Mouse (Mus musculus) kidney, postnatal 0 days (tissue): Measurements from ENCODE around the gene Rxrg. TPM values are rescaled to one million over a fixed set of nuclear protein-coding genes. Genes with fewer than 3 reads are reported as not detected.

Experiments
- ATAC-seq: fragments of 200-750 bp; cut with Nextera tagmentation; replicated peaks from 2 replicates; pipeline ENCODE4 v1.8.0; 2017; ENCODE audit warnings: low read depth, moderate number of reproducible peaks, moderate TSS enrichment, moderate library complexity; ENCODE audit not compliant: low FRiP score
- DNase-seq: peaks from one replicate; pipeline ENCODE4 v3.0.0-alpha.2; 2016; ENCODE audit warnings: low spot score
- H3K27ac ChIP-seq: fragments of 300-500 bp; sonication (generic); 2 replicates; pipeline ENCODE4 v1.5.1; 2014; ENCODE audit warnings: mild to moderate bottlenecking
- H3K27me3 ChIP-seq: fragments of 300-500 bp; sonication (generic); 2 replicates; pipeline ENCODE4 v1.6.1; 2014; ENCODE audit warnings: low read length, mixed read lengths; ENCODE audit not compliant: insufficient read depth
- H3K36me3 ChIP-seq: fragments of 300-500 bp; sonication (generic); 2 replicates; pipeline ENCODE4 v1.6.1; 2014; ENCODE audit warnings: low read length, mixed read lengths; ENCODE audit not compliant: insufficient read depth
- H3K4me1 ChIP-seq: fragments of 300-500 bp; sonication (generic); replicated peaks from 2 replicates; pipeline ENCODE4 v1.6.1; 2014; ENCODE audit warnings: antibody characterized with exemption, low read length, mixed read lengths; ENCODE audit not compliant: insufficient read depth
- H3K4me2 ChIP-seq: fragments of 300-500 bp; sonication (generic); 2 replicates; pipeline ENCODE4 v1.6.1; 2014; ENCODE audit warnings: mild to moderate bottlenecking, low read length, moderate library complexity, mixed read lengths
- H3K4me3 ChIP-seq: fragments of 300-500 bp; sonication (generic); replicated peaks from 2 replicates; pipeline ENCODE4 v1.5.1; 2014; ENCODE audit warnings: low read depth, low read length
- H3K9ac ChIP-seq: fragments of 300-500 bp; sonication (generic); 2 replicates; pipeline ENCODE4 v1.6.1; 2014; ENCODE audit warnings: low read depth, low read length
- H3K9me3 ChIP-seq: fragments of 300-500 bp; sonication (generic); replicated peaks from 2 replicates; pipeline ENCODE4 v1.6.1; 2016; ENCODE audit warnings: low read length, inconsistent platforms, mixed read lengths
- CTCF ChIP-seq: IDR thresholded peaks from 2 replicates; pipeline ENCODE4 v1.5.1; 2016; ENCODE audit warnings: antibody characterized with exemption, low read depth, mild to moderate bottlenecking, moderate library complexity
- WGBS: fragments of 180-500 bp; shearing (Covaris S2); extraction: QIAGEN DNeasy Blood & Tissue Kit; methylation state at CpG from one replicate; pipeline ENCODE4 v1.1.7; 2014; 5-methylcytosine and 5-hydroxymethylcytosine counted together
- polyA plus RNA-seq: library from polyadenylated mRNA; unstranded; fragments of >200 nt; fragmentation: Nextera tagmentation; extraction: Ambion mirVana; gene quantifications from 2 replicates; pipeline ENCODE4 v1.2.1, GENCODE M21; 2015

Gene Rxrg
- polyA plus RNA-seq, 1 experiment from 2014 or later = 0.55 TPM

- Histone ChIP-seq H3K4me2 (no peak overlapping the region), H3K27me3 (no peaks in the 10 kb centered on the region), H3K4me3 (no peak overlapping the region), H3K4me1 (no peaks in the 10 kb centered on the region), H3K36me3 (no peaks in the 10 kb centered on the region), H3K9me3 (no peaks in the 10 kb centered on the region), H3K27ac (no peak overlapping the region), H3K9ac (no peak overlapping the region)
- 50% methylated on average over 13 of the region's 13 CpGs for WGBS
- ATAC-seq (no peak), DNase-seq (peak; percentile 39)
- peak; percentile 65 for TF ChIP-seq CTCF
Observed at GRCm38 (mm10) chr1:167638053-167638452, 39.9 kb downstream of the Rxrg start.

DNA sequence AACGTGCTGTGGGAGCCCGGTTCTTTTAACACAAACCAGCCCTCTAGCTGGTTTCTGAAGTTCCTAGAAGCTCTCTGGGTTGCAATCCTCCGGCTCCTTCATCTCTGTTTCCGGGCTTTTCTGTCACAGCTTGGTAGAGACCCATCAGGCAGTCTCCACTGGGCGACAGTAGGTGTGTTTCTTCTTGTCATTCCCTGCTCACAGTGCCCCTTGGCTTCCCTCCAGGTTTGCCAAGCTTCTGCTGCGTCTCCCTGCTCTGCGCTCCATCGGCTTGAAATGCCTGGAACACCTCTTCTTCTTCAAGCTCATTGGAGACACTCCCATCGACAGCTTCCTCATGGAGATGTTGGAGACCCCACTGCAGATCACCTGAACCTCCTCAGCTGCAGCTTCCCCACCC, 40.7 kb downstream of the Rxrg start:
- 0 out of 2 replicates have a peak, but pooled peaks cover 3% of the 10 kb centered on the region for H3K27me3 ChIP-seq
- no peak overlapping the region for H3K9ac ChIP-seq
- 78% methylated on average over 9 of the region's 9 CpGs for WGBS
- H3K27ac ChIP-seq = no peak overlapping the region
- DNase-seq = no peak
- no peaks in the 10 kb centered on the region for H3K36me3 ChIP-seq
- no peak for TF ChIP-seq CTCF
- H3K4me3 ChIP-seq = no peak overlapping the region
- no peak for ATAC-seq
- no peak overlapping the region for H3K4me2 ChIP-seq
- H3K4me1 ChIP-seq = no peaks in the 10 kb centered on the region
- no peaks in the 10 kb centered on the region for H3K9me3 ChIP-seq

DNA sequence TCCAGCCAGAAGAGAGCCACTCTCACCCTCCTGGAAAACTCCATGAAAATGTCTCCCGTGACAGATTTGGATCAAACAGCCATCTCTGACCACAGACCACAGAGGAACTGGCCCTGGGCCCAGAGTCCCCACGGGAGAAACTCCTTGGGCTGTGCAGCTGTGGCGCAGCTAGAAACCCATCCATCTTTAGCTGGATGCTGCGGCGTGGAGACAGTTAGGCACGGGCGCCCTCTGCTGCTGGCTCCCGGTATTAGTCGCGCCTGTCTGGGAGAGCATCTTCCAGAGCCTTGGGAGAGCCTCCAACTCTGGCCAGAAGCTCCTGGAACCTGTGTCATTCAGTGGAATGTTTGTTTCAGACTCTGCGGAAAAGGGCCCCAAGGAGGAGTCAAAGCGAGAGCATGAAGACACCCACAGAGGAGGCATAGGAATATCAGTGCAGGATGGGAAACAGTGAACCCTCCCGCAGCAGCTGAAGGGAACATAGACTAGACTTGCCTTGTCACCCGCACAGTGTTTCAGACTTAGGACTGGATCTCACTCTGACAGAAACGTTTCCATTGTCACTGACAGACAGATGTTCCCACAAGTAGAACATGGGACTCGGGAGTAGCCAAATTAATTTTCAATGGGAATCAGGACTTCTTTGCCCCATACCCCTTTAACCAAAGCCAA, 46.8 kb downstream of the Rxrg start:
- ATAC-seq (0 out of 2 replicates have a peak, but pooled peaks have one; percentile 10), DNase-seq (peak; percentile 89)
- WGBS = 15% methylated on average over 16 of the region's 16 CpGs
- Histone ChIP-seq H3K36me3 (no peaks in the 10 kb centered on the region), H3K4me2 (no peak overlapping the region), H3K9me3 (no peaks in the 10 kb centered on the region), H3K4me1 (no peaks in the 10 kb centered on the region), H3K27me3 (0 out of 2 replicates have a peak, but pooled peaks cover 3% of the 10 kb centered on the region), H3K9ac (no peak overlapping the region), H3K4me3 (no peak overlapping the region), H3K27ac (no peak overlapping the region)
- peak; percentile 87 for TF ChIP-seq CTCF

- Histone ChIP-seq H3K27me3 (no peaks in the 10 kb centered on the region), H3K9ac (no peak overlapping the region), H3K4me3 (no peak overlapping the region), H3K36me3 (no peaks in the 10 kb centered on the region), H3K27ac (no peak overlapping the region), H3K4me2 (no peak overlapping the region), H3K4me1 (no peaks in the 10 kb centered on the region), H3K9me3 (no peaks in the 10 kb centered on the region)
- ATAC-seq (no peak), DNase-seq (no peak)
- WGBS = 86% methylated on average over 3 of the region's 3 CpGs
- TF ChIP-seq CTCF = no peak
Observed at GRCm38 (mm10) chr1:167648670-167649069, 50.5 kb downstream of the Rxrg start.

- Histone ChIP-seq H3K27ac (no peak overlapping the region), H3K36me3 (no peaks in the 10 kb centered on the region), H3K4me2 (no peak overlapping the region), H3K4me1 (no peaks in the 10 kb centered on the region), H3K27me3 (no peaks in the 10 kb centered on the region), H3K9me3 (no peaks in the 10 kb centered on the region), H3K9ac (no peak overlapping the region), H3K4me3 (no peak overlapping the region)
- no peak for ATAC-seq
- DNase-seq = no peak
- no peak for TF ChIP-seq CTCF
- WGBS = 57% methylated on average over 11 of the region's 11 CpGs
Observed at GRCm38 (mm10) chr1:167649122-167649633, 51.0 kb downstream of the Rxrg start.

GRCm38 (mm10) chr1:167652336-167652735, 54.2 kb downstream of the Rxrg start:
- H3K27ac ChIP-seq = no peak overlapping the region
- no peaks in the 10 kb centered on the region for H3K4me1 ChIP-seq
- H3K9me3 ChIP-seq = no peaks in the 10 kb centered on the region
- ATAC-seq = no peak
- DNase-seq = no peak
- WGBS = 84% methylated on average over 2 of the region's 2 CpGs
- no peak overlapping the region for H3K4me3 ChIP-seq
- H3K9ac ChIP-seq = no peak overlapping the region
- TF ChIP-seq CTCF = no peak
- H3K27me3 ChIP-seq = no peaks in the 10 kb centered on the region
- no peak overlapping the region for H3K4me2 ChIP-seq
- no peaks in the 10 kb centered on the region for H3K36me3 ChIP-seq
